Mouse (Mus musculus) MN1 (cell line): ENCODE data around the gene Ino80b.

Experiments
- DNase-seq: peaks from one replicate; pipeline ENCODE4 v3.0.0-alpha.2; 2016; ENCODE audit warnings: low spot score

Ino80b gene

GRCm38 (mm10) chr6:83140044-83140443 is 14.8 kb upstream of the Ino80b start:
- DNase-seq = peak; percentile 81

GRCm38 (mm10) chr6:83138056-83138455 is 12.8 kb upstream of the Ino80b start:
- DNase-seq = peak; percentile 76

GRCm38 (mm10) chr6:83137576-83137950 is 12.3 kb upstream of the Ino80b start:
- DNase-seq = peak; percentile 90

DNA sequence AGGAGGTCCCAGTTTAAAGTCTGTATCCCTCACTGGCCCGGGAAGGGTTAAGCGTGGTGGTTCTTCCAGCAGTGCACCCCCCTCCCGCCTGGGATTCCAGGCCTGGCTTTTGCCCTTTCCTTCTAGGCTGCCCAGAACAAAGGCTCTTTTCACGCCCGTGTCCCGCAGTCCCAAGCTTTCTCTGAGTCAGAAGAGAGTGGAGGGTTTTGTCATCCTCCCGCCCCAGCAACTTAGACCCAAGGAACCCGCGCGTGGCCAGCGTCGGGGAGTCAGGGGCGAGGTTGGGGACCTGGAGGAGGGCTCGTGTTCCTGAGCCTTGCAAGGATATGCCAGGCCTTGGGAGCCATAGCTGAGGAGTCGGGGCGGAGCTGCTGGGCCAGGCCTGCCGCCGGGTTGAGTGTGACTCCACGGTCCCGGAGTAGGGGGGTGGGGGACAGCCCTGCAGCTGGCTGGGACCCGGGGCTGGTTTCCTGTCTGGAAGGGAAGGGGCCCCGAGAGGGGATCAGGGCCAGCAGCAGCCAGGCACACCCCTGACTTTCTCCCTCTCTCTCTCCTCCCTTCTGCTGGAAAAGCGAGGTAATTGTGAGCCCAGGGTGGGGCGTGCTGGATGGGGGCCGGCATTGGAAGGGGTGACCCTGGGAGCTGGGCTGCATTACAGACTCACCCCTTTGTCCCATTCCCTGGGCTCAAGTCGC is 11.8 kb upstream of the Ino80b start:
- peak; percentile 74 for DNase-seq

- no peak for DNase-seq
These were observed 11.2 kb upstream of the Ino80b start for GRCm38 (mm10) chr6:83136291-83136880.

GRCm38 (mm10) chr6:83135571-83136161 is 10.4 kb upstream of the Ino80b start:
- DNase-seq = no peak

GRCm38 (mm10) chr6:83134951-83135513 is 9.8 kb upstream of the Ino80b start, which contains the start of gene Rtkn:
Gene Rtkn (plus strand): TSS chr6:83135463.
- DNase-seq = no peak

GRCm38 (mm10) chr6:83134226-83134625 is 9.0 kb upstream of the Ino80b start:
- no peak for DNase-seq

- DNase-seq = no peak
These were observed 7.1 kb upstream of the Ino80b start for GRCm38 (mm10) chr6:83132176-83132919.

DNA sequence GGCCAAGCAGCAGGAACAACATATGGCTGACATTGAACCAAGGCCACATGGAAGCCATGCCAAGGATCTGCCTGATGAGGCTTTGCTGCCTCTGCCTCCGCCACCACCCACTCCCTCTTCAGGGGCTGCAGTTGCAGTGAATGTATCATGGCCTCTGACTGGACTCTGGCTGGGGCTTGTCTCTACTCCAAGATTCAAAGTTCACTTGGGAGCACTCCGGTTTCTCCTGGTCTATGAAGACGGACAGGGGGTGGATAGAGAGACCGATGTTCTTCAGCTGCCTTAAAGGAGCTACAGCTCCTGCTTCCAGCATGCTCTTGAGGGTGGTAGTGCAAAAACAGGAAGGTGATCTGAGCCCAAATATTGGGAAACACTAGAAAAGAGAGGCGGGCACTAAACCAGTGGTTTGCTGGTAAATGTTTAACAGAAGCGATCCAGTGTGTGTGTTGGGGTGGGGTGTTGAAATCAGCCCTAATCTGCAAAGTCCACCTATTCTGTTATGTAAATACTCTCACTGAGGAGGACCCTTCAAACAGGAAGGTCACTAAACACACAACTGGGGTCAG is 6.3 kb upstream of the Ino80b start:
- no peak for DNase-seq

GRCm38 (mm10) chr6:83127419-83127818 is 2.2 kb upstream of the Ino80b start:
- DNase-seq = no peak

DNA sequence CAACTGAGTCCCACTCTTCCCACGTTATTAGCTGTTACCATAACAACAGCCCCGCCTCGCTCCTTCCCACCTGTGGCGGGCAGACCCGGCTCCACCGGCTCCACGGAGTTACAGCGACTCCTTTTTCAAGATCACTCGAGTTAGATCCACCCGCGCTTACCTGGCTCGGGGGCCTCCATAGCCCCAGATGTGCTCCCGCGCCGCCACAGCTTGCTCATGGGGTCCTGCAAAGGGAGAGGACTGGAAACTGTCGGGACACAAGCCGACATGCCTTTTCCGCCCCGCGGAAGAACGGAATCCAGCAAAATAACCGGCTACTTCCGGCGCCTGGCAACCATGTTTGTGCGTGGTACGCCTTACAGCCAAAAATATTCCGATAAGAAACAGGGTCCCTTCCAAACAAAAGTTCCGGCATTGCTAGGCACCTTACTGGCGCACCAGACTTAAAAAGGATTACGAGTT is 349 bp downstream of the Ino80b start:
- peak; percentile 96 for DNase-seq

DNA sequence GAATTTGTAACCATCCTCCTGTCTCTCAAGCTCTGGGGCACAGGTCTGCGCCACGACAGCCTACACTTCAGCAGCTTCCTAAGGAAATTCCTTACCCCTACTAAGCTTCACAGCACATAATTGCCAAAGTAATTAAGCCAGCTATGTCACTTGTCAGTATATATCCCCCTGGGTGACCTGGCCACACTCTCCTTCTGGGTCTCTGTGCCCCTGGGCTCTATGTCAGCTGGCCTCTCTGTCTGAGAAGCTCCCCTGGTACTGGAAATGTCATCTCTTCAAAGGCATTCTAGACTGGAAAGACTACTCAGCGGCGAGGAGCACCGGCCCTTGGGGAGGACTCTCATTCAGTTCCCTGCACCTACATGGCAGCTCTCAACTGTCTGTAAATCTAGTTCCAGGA is 2.3 kb downstream of the Ino80b start:
- DNase-seq = no peak

- peak; percentile 47 for DNase-seq
These were observed 3.1 kb downstream of the Ino80b start for GRCm38 (mm10) chr6:83121863-83122710.

GRCm38 (mm10) chr6:83120930-83121862 is 4.0 kb downstream of the Ino80b start, which contains the start of gene Wbp1:
Gene Wbp1 (minus strand): TSS chr6:83121559.
- DNase-seq = peak; percentile 99

DNA sequence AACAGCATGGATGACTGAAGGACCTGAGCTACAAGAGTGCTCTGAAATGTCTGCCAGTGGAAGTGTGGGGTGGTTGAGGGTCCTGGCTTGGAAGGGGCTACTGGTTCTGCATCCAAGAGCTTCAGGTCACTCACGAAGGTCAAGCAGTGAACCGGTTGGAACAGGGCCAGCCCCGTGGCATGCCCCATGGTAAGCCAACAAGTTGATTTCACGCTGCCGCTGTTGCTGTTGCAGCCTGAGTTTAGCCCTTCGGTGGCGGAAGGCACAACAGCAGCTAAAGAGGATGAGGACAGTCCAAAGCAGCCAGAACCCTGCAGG is 5.5 kb downstream of the Ino80b start:
- DNase-seq = peak; percentile 60

DNA sequence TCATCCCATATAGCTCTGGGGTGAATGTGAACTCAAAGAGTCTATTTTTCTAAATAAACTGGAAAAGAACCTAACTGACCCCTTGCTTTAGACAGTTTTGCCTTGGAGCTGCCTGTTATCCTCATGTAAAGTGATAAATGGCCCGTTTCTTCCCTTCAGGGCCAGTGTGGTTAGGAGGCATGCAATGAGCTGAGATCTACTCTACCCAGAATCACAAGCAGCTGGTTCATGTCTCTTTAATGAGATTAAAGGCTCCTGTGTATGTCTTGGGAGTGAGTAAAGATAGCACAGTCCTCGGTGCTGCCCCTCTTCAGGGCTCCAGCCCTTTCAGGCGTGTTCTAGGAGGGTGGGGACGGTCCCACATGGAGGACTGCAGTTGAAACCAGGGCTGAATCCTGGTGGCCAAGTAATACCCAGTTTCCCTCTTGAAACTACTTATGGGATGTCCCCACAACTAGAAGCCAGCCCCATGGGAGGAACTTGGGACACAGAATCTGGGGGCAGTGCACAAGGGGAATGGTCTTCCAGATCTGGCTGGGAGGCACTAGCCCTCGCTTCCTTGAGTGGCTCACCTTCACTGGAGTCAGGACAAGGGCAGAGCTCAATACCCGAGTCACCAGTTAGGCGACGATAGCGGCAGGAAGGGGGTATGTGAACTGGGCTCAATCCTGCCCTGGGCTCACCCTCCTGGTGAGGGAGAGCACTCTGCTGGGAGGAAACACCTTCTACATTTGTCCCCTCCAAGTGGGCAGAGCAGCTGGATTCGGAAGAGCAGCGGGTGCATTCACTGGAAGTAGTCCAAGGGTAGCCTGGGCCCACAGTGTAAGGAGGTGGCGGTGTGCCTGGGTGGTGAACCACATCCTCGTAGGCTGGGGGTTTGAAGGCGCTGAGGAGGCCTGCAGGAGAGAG is 6.2 kb downstream of the Ino80b start:
- peak; percentile 70 for DNase-seq

DNA sequence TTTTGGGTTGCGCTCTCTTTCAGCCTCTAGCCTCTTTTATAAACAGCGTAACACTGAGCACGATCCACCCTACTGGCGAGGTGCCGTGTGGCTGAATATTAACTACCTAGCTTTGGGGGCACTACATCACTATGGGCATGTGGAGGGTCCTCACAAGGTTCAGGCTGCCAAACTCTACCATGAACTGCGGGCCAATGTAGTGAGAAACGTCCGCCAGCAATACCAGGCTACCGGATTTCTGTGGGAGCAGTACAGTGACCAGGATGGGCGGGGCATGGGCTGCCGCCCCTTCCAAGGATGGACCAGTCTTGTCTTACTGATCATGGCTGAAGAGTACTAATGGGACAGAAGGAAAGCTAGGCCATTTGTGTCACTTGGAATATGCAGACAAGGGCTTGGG is 6.9 kb downstream of the Ino80b start:
- no peak for DNase-seq

GRCm38 (mm10) chr6:83117616-83118015 is 7.6 kb downstream of the Ino80b start:
- DNase-seq = no peak
